ENCODE assay signal across 27 mouse cellular contexts in genomic region chr14:97329979-97330378, GRCm38 (mm10).
DNase-seq lines count a peak whose midpoint lies in the region; ATAC-seq lines count a peak whose summit lies in the region.
"Had no signal": no experiment of that assay in that cellular context is flagged by ENCODE, and none has a peak within 500 bp of the region (broad histone marks: within the 10 kb centered on the region; RNA-seq: fewer than 3 reads in every experiment).

No protein-coding gene starts in this region.

- H3K27ac ChIP-seq in hindbrain, embryonic 13.5 days = no peak overlapping the region
- H3K27ac ChIP-seq in hindbrain, embryonic 10.5 days = no peak overlapping the region
- H3K27ac ChIP-seq in neural tube, embryonic 12.5 days = no peak overlapping the region
- no peak overlapping the region for H3K27ac ChIP-seq in neural tube, embryonic 15.5 days (replicated peaks)
- H3K27ac ChIP-seq: embryonic facial prominence, embryonic 12.5 days; forebrain, embryonic 15.5 days; heart, embryonic 13.5 days; kidney, embryonic 15.5 days; liver, embryonic 15.5 days; stomach, embryonic 15.5 days had no signal

- H3K4me3 ChIP-seq in hindbrain, embryonic 13.5 days = no peak overlapping the region
- H3K4me3 ChIP-seq in hindbrain, embryonic 10.5 days = no peak overlapping the region
- H3K4me3 ChIP-seq in neural tube, embryonic 12.5 days = no peak overlapping the region
- no peak overlapping the region for H3K4me3 ChIP-seq in neural tube, embryonic 15.5 days (replicated peaks)
- H3K4me3 ChIP-seq: embryonic facial prominence, embryonic 12.5 days; forebrain, embryonic 15.5 days; heart, embryonic 13.5 days; kidney, embryonic 15.5 days; liver, embryonic 15.5 days; stomach, embryonic 15.5 days had no signal

- no peaks in the 10 kb centered on the region for H3K27me3 ChIP-seq in hindbrain, embryonic 13.5 days
- H3K27me3 ChIP-seq in hindbrain, embryonic 10.5 days (ENCODE audit: insufficient read depth, poor library complexity, severe bottlenecking) = no peaks in the 10 kb centered on the region
- no peaks in the 10 kb centered on the region for H3K27me3 ChIP-seq in neural tube, embryonic 12.5 days (replicated peaks)
- H3K27me3 ChIP-seq in neural tube, embryonic 15.5 days (replicated peaks) = no peaks in the 10 kb centered on the region
- H3K27me3 ChIP-seq: CH12.LX; embryonic facial prominence, embryonic 12.5 days; forebrain, embryonic 15.5 days; heart, embryonic 13.5 days; kidney, embryonic 15.5 days; liver, embryonic 15.5 days; stomach, embryonic 15.5 days had no signal

- no peak overlapping the region for H3K4me2 ChIP-seq in hindbrain, embryonic 13.5 days
- H3K4me2 ChIP-seq in neural tube, embryonic 12.5 days (replicated peaks) = no peak overlapping the region
- H3K4me2 ChIP-seq in neural tube, embryonic 15.5 days = no peak overlapping the region
- H3K4me2 ChIP-seq: embryonic facial prominence, embryonic 12.5 days; forebrain, embryonic 15.5 days; heart, embryonic 13.5 days; kidney, embryonic 15.5 days; liver, embryonic 15.5 days; lung, embryonic 14.5 days; stomach, embryonic 15.5 days had no signal

- no peaks in the 10 kb centered on the region for H3K9me3 ChIP-seq in hindbrain, embryonic 13.5 days
- peaks cover 3% of the 10 kb centered on the region; the same call in 1 of the 2 replicates for H3K9me3 ChIP-seq in hindbrain, embryonic 10.5 days
- no peaks in the 10 kb centered on the region for H3K9me3 ChIP-seq in neural tube, embryonic 12.5 days
- no peaks in the 10 kb centered on the region for H3K9me3 ChIP-seq in neural tube, embryonic 15.5 days (replicated peaks)
- H3K9me3 ChIP-seq: embryonic facial prominence, embryonic 12.5 days; forebrain, embryonic 15.5 days; heart, embryonic 13.5 days; kidney, embryonic 15.5 days; liver, embryonic 15.5 days; stomach, embryonic 15.5 days had no signal

- WGBS in hindbrain, embryonic 13.5 days = 57% methylated on average over 3 of the region's 3 CpGs
- WGBS in hindbrain, embryonic 10.5 days = 75% methylated on average over 3 of the region's 3 CpGs
- WGBS in neural tube, embryonic 12.5 days = 39% methylated on average over 3 of the region's 3 CpGs
- 33% methylated on average over 3 of the region's 3 CpGs for WGBS in neural tube, embryonic 15.5 days

- H3K4me1 ChIP-seq in hindbrain, embryonic 13.5 days (replicated peaks) = no peaks in the 10 kb centered on the region
- no peaks in the 10 kb centered on the region for H3K4me1 ChIP-seq in hindbrain, embryonic 10.5 days (replicated peaks)
- H3K4me1 ChIP-seq in neural tube, embryonic 12.5 days = no peaks in the 10 kb centered on the region
- no peaks in the 10 kb centered on the region for H3K4me1 ChIP-seq in neural tube, embryonic 15.5 days
- H3K4me1 ChIP-seq: embryonic facial prominence, embryonic 12.5 days; forebrain, embryonic 15.5 days; heart, embryonic 13.5 days; kidney, embryonic 15.5 days; liver, embryonic 15.5 days; stomach, embryonic 15.5 days had no signal

- no peak for DNase-seq in hindbrain, embryonic 10.5 days (ENCODE audit: low spot score)
- peak; percentile 20 for DNase-seq in hindlimb bud, embryonic 11.5 days (ENCODE audit: extremely low spot score, low read depth, low spot score)
- DNase-seq in retina, postnatal 1 day = peak; percentile 28
- no peak for DNase-seq in adrenal gland, postnatal 14 days
- DNase-seq in frontal cortex, adult 2 months (ENCODE audit: extremely low spot score in 1 of 2, low spot score in 1 of 2) = no peak
- DNase-seq: adrenal gland, adult 2 months; cerebellum, adult 11-12 months; cerebellum, adult 9-11 months; gastrocnemius, postnatal 10 days; heart, postnatal 10 days; kidney, adult 18-20 months; kidney, postnatal 25 days; liver; lung, embryonic 14.5 days; lung, postnatal 14 days; right cerebral cortex, postnatal 25 days had no signal

- 0 out of 2 replicates have a peak, but pooled peaks have one; percentile 59 for ATAC-seq in hindbrain, embryonic 13.5 days (ENCODE audit: low FRiP score)
- peak; percentile 78; the same call in 1 of the 2 replicates for ATAC-seq in neural tube, embryonic 12.5 days (ENCODE audit: low FRiP score, low read depth)
- no peak for ATAC-seq in neural tube, embryonic 15.5 days (ENCODE audit: low FRiP score)
- ATAC-seq: activated CD4-positive, CD25-positive, alpha-beta regulatory T cell, adult 4 months; forebrain, embryonic 15.5 days had no signal

- no peaks in the 10 kb centered on the region for H3K36me3 ChIP-seq in hindbrain, embryonic 13.5 days
- H3K36me3 ChIP-seq in hindbrain, embryonic 10.5 days = no peaks in the 10 kb centered on the region
- no peaks in the 10 kb centered on the region for H3K36me3 ChIP-seq in neural tube, embryonic 12.5 days
- no peaks in the 10 kb centered on the region for H3K36me3 ChIP-seq in neural tube, embryonic 15.5 days
- H3K36me3 ChIP-seq: embryonic facial prominence, embryonic 12.5 days; forebrain, embryonic 15.5 days; heart, embryonic 13.5 days; kidney, embryonic 15.5 days; liver, embryonic 15.5 days; stomach, embryonic 15.5 days had no signal

- H3K9ac ChIP-seq in hindbrain, embryonic 13.5 days = no peak overlapping the region
- no peak overlapping the region for H3K9ac ChIP-seq in neural tube, embryonic 12.5 days
- no peak overlapping the region for H3K9ac ChIP-seq in neural tube, embryonic 15.5 days (replicated peaks)
- H3K9ac ChIP-seq: embryonic facial prominence, embryonic 12.5 days; forebrain, embryonic 15.5 days; heart, embryonic 13.5 days; kidney, embryonic 15.5 days; liver, embryonic 15.5 days; lung, embryonic 14.5 days; stomach, embryonic 15.5 days had no signal

Comparison
In these comparisons a context has a peak if more than half of its experiments do, and no peak if none do; other contexts are left out.
1. DNase-seq: peak in hindlimb bud, embryonic 11.5 days (single experiment) and retina, postnatal 1 day (single experiment); none in hindbrain, embryonic 10.5 days (single experiment), adrenal gland, postnatal 14 days (single experiment) and frontal cortex, adult 2 months (0 of 2).